Mouse (Mus musculus) left cerebral cortex, postnatal 4 days (tissue): ENCODE data around the gene Tub. TPM values are rescaled to one million over a fixed set of nuclear protein-coding genes. Genes with fewer than 3 reads are reported as not detected.

ENCODE experiments used
- total RNA-seq, 2 experiments: library from RNA; stranded (reverse); gene quantifications; 2 replicates each; pipeline ENCODE4 v1.2.3; 2021

The Tub gene
- total RNA-seq, 2 experiments from 2014 or later = 186 to 189 TPM

Other genes with a start within 250 kb of the Tub start
- not detected for gene Olfr512, start 237.0 kb upstream of the Tub start, total RNA-seq
- gene Olfr513, start 199.4 kb upstream of the Tub start, total RNA-seq = not detected
- gene Olfr514, start 124.3 kb upstream of the Tub start, total RNA-seq = not detected
- gene Olfr516, start 99.8 kb upstream of the Tub start, total RNA-seq = not detected
- gene Olfr517, start 78.0 kb upstream of the Tub start, total RNA-seq = not detected
- gene Olfr518, start 65.3 kb upstream of the Tub start, total RNA-seq = not detected
- gene Olfr519, start 55.9 kb upstream of the Tub start, total RNA-seq = not detected
- under 1 TPM; 0.14 to 0.18 TPM for gene Nlrp10, start 20.2 kb upstream of the Tub start, total RNA-seq
- gene Eif3f, start 15.9 kb upstream of the Tub start, total RNA-seq = 100 to 1,000 TPM; 160 to 173 TPM
- 10 to 100 TPM; 37.8 to 39.4 TPM for gene Ric3, start 133.0 kb downstream of the Tub start, total RNA-seq
- gene Lmo1, start 224.9 kb downstream of the Tub start, total RNA-seq = 10 to 100 TPM; 46.0 to 48.5 TPM